Mouse (Mus musculus): ENCODE measurements around the gene Gfod1. TPM values are rescaled to one million over a fixed set of nuclear protein-coding genes. Genes with fewer than 3 reads are reported as not detected.

Gene Gfod1
- total RNA-seq, 1 experiment, result 4.8 TPM

GRCm38 (mm10) chr13:43317411-43317810, 13.4 kb upstream of the Gfod1 start:
- Histone ChIP-seq H3K4me1 (ENCODE audit: control insufficient read depth in 2 of 2, insufficient read depth in 2 of 2, low read length in 2 of 2, poor library complexity in 1 of 2) (peaks cover 0 to 3% of the 10 kb centered on the region in 2 experiments; a peak in 2 of 4 replicates), H3K9me3 (ENCODE audit: control insufficient read depth, insufficient read depth, low read depth, low read length) (no peaks in the 10 kb centered on the region), H3K36me3 (ENCODE audit: control insufficient read depth, insufficient read depth, low read length, poor library complexity, severe bottlenecking) (no peaks in the 10 kb centered on the region), H3K4me3 (ENCODE audit: insufficient read depth in 1 of 2, low read depth in 1 of 2, low read length in 2 of 2, poor library complexity in 1 of 2, severe bottlenecking in 1 of 2) (no peak overlapping the region), H3K27ac (ENCODE audit: insufficient read depth, low read depth, low read length, poor library complexity, severe bottlenecking) (no peak overlapping the region), H3K9ac (ENCODE audit: insufficient read depth, low read depth, low read length, poor library complexity, severe bottlenecking) (no peak overlapping the region)
- in situ Hi-C loops (cut with MboI; ENCODE audit: low sequenced_read_pairs in 2 of 2, unreplicated experiment in 2 of 2), result loop anchor here in 1 of 2 experiments (10.0 kb wide), 1 partner anchor 133 kb away; no protein-coding TSS in a partner anchor
- no peak for DNase-seq (ENCODE audit: low read depth, low spot score)
- TF ChIP-seq ZC3H11A (IDR thresholded peaks at IDR 0.05; ENCODE audit: borderline replicate concordance, low read depth, low read length) (no peak), HCFC1 (IDR thresholded peaks at IDR 0.05; ENCODE audit: borderline replicate concordance, insufficient read depth, low read length) (no peak), CHD2 (IDR thresholded peaks at IDR 0.05; ENCODE audit: low read depth, low read length) (no peak), ZNF384 (IDR thresholded peaks at IDR 0.05; ENCODE audit: low read depth, low read length) (no peak), MAFK (IDR thresholded peaks at IDR 0.05; ENCODE audit: insufficient read depth, low read depth, low read length) (no peak)

DNA sequence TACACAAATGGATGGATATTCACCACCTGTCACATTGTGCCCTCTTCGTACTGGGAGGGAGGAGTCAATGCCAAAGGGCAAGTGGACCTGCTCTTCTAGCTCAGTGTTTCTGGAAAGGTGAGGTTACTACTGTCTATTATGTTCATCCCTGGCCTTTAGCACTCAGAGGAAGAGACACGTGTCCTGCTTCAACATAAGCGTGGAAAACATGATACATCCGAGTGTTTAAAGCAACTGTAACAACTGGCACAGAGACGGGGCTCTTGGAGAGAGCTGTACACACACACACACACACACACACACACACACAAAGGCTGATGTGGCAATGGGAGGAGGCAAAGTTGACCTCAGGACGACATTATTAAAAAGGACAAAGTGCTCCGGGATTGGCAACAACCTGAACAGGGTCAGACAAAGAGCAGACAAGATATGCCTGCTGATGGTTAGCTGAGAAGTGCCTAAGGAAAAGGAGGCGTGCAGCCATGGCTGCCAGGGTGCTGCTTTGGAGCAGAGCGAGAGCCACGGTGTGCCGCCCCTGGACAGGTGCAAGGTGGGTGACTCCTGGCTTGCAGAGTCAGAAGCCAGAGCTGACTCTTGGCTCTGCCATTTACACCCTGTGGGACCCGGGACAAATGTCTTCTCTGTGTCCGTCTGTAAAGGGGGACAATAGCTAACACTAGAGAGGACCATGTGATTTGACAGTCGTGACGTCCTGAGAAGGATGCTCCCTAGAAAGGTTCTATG, 1.4 kb upstream of the Gfod1 start:
- in situ Hi-C loops (cut with MboI; ENCODE audit: low sequenced_read_pairs in 2 of 2, unreplicated experiment in 2 of 2), result no loop called here
- TF ChIP-seq ZC3H11A (IDR thresholded peaks at IDR 0.05; ENCODE audit: borderline replicate concordance, low read depth, low read length), result no peak
- no peak for TF ChIP-seq MAFK (IDR thresholded peaks at IDR 0.05; ENCODE audit: insufficient read depth, low read depth, low read length)
- no peak for TF ChIP-seq HCFC1 (IDR thresholded peaks at IDR 0.05; ENCODE audit: borderline replicate concordance, insufficient read depth, low read length)
- TF ChIP-seq CHD2 (IDR thresholded peaks at IDR 0.05; ENCODE audit: low read depth, low read length), result no peak
- no peak for TF ChIP-seq ZNF384 (IDR thresholded peaks at IDR 0.05; ENCODE audit: low read depth, low read length)
- Histone ChIP-seq H3K4me1 (ENCODE audit: control insufficient read depth in 2 of 2, insufficient read depth in 2 of 2, low read length in 2 of 2, poor library complexity in 1 of 2) (peaks cover 4 to 16% of the 10 kb centered on the region in 2 experiments; a peak in 3 of 4 replicates), H3K9me3 (ENCODE audit: control insufficient read depth, insufficient read depth, low read depth, low read length) (no peaks in the 10 kb centered on the region), H3K4me3 (ENCODE audit: insufficient read depth in 1 of 2, low read depth in 1 of 2, low read length in 2 of 2, poor library complexity in 1 of 2, severe bottlenecking in 1 of 2) (no peak overlapping the region), H3K9ac (ENCODE audit: insufficient read depth, low read depth, low read length, poor library complexity, severe bottlenecking) (no peak overlapping the region), H3K36me3 (ENCODE audit: control insufficient read depth, insufficient read depth, low read length, poor library complexity, severe bottlenecking) (no peaks in the 10 kb centered on the region), H3K27ac (ENCODE audit: insufficient read depth, low read depth, low read length, poor library complexity, severe bottlenecking) (no peak overlapping the region)
- DNase-seq (ENCODE audit: low read depth, low spot score), result no peak

GRCm38 (mm10) chr13:43304700-43305099, 728 bp upstream of the Gfod1 start:
- TF ChIP-seq MAFK (IDR thresholded peaks at IDR 0.05; ENCODE audit: insufficient read depth, low read depth, low read length) (no peak), CHD2 (IDR thresholded peaks at IDR 0.05; ENCODE audit: low read depth, low read length) (no peak), HCFC1 (IDR thresholded peaks at IDR 0.05; ENCODE audit: borderline replicate concordance, insufficient read depth, low read length) (no peak), ZC3H11A (IDR thresholded peaks at IDR 0.05; ENCODE audit: borderline replicate concordance, low read depth, low read length) (no peak), ZNF384 (IDR thresholded peaks at IDR 0.05; ENCODE audit: low read depth, low read length) (no peak)
- Histone ChIP-seq H3K36me3 (ENCODE audit: control insufficient read depth, insufficient read depth, low read length, poor library complexity, severe bottlenecking) (no peaks in the 10 kb centered on the region), H3K4me3 (ENCODE audit: insufficient read depth in 1 of 2, low read depth in 1 of 2, low read length in 2 of 2, poor library complexity in 1 of 2, severe bottlenecking in 1 of 2) (peak overlapping the region; percentile 36 to 76; a peak in 3 of 4 replicates), H3K4me1 (ENCODE audit: control insufficient read depth in 2 of 2, insufficient read depth in 2 of 2, low read length in 2 of 2, poor library complexity in 1 of 2) (peaks cover 5 to 20% of the 10 kb centered on the region in 2 experiments), H3K9me3 (ENCODE audit: control insufficient read depth, insufficient read depth, low read depth, low read length) (no peaks in the 10 kb centered on the region), H3K9ac (ENCODE audit: insufficient read depth, low read depth, low read length, poor library complexity, severe bottlenecking) (peak overlapping the region; percentile 46; the same call in 1 of the 2 replicates), H3K27ac (ENCODE audit: insufficient read depth, low read depth, low read length, poor library complexity, severe bottlenecking) (no peak overlapping the region)
- in situ Hi-C loops (cut with MboI; ENCODE audit: low sequenced_read_pairs in 2 of 2, unreplicated experiment in 2 of 2), result no loop called here
- DNase-seq (ENCODE audit: low read depth, low spot score), result no peak

DNA sequence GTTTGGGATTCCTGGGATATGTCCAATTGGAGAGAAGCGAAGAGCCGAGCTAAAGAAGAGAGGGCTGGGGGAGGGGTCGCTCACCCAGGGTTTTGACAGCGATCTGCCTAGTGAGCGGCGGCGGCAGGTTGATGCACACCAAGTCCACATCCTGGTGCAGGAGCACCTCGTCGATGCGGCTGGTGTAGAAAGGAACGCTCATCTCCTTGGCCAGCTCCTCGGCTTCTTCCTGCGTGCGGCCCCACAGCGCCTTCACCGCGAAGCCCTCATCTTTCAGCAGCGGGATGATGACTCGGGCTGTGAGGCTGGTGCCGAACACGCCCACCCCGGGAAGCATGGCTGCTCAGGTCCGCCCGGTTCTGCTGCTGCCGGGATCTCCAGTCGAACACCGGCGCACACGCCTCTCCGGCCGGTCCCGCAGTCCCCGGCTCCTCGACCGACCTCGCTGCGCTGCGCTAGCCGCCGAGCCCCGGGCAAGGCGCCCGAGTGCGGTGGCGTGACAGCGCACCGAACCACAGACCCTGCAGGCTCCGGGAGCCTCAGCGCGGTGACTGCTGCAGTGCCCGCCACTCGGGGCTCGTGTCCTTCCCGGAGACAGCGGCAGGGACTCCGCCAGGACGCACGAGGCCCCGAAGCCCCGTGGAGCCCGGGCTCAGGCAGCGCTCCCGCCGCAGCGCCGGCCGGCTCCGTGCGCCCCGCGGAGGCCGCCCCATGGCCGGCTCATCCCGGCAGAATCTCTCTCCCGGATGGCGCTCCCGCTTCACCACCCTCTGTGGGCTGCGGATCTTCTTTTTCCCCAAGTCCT, 609 bp downstream of the Gfod1 start:
- in situ Hi-C loops (cut with MboI; ENCODE audit: low sequenced_read_pairs in 2 of 2, unreplicated experiment in 2 of 2), result no loop called here
- no peaks in the 10 kb centered on the region for H3K9me3 ChIP-seq (ENCODE audit: control insufficient read depth, insufficient read depth, low read depth, low read length)
- peaks cover 12 to 23% of the 10 kb centered on the region in 2 experiments for H3K4me1 ChIP-seq (ENCODE audit: control insufficient read depth in 2 of 2, insufficient read depth in 2 of 2, low read length in 2 of 2, poor library complexity in 1 of 2)
- H3K4me3 ChIP-seq (ENCODE audit: insufficient read depth in 1 of 2, low read depth in 1 of 2, low read length in 2 of 2, poor library complexity in 1 of 2, severe bottlenecking in 1 of 2), result peak overlapping the region; percentile 76
- DNase-seq (ENCODE audit: low read depth, low spot score), result no peak
- TF ChIP-seq ZC3H11A (IDR thresholded peaks at IDR 0.05; ENCODE audit: borderline replicate concordance, low read depth, low read length) (no peak), CHD2 (IDR thresholded peaks at IDR 0.05; ENCODE audit: low read depth, low read length) (no peak), ZNF384 (IDR thresholded peaks at IDR 0.05; ENCODE audit: low read depth, low read length) (no peak)
- H3K36me3 ChIP-seq (ENCODE audit: control insufficient read depth, insufficient read depth, low read length, poor library complexity, severe bottlenecking), result no peaks in the 10 kb centered on the region
- no peak overlapping the region for H3K27ac ChIP-seq (ENCODE audit: insufficient read depth, low read depth, low read length, poor library complexity, severe bottlenecking)
- peak overlapping the region; percentile 72 for H3K9ac ChIP-seq (ENCODE audit: insufficient read depth, low read depth, low read length, poor library complexity, severe bottlenecking)

Data from ES-E14 (cell line).